Mouse (Mus musculus): ENCODE results near the gene Tbl1xr1.
A peak's percentile ranks its signal among the peaks of the same experiment; 100 is the strongest.

GRCm38 (mm10) chr3:22075887-22076560 lies 428 bp upstream of the Tbl1xr1 start:
- TF ChIP-seq EP300 (IDR thresholded peaks at IDR 0.05; ENCODE audit: insufficient read depth, low read depth, low read length) (0 out of 2 replicates have a peak, but pooled peaks have one; percentile 25), POLR2A (IDR thresholded peaks at IDR 0.05; ENCODE audit: insufficient read depth, low read depth, low read length) (peak; percentile 45; the same call in 1 of the 2 replicates)

Data from heart, adult 2 months (tissue).